Mouse (Mus musculus) cerebellum, adult 2 months (tissue): ENCODE measurements around the gene Cops7a.

Experiments used
- CTCF ChIP-seq: fragments of 200-500 bp; IDR thresholded peaks from 2 replicates; pipeline ENCODE4 v1.5.1; 2011; ENCODE audit warnings: low read depth, mild to moderate bottlenecking, control low read depth, low read length, moderate library complexity, borderline replicate concordance; ENCODE audit not compliant: insufficient read depth
- POLR2A ChIP-seq: fragments of 200-500 bp; IDR thresholded peaks from 2 replicates; pipeline ENCODE4 v1.6.1; 2011; ENCODE audit warnings: low read length, control low read depth, borderline replicate concordance; ENCODE audit not compliant: insufficient read depth

- no peak for TF ChIP-seq CTCF
- no peak for TF ChIP-seq POLR2A
These were observed 51.5 kb downstream of the Cops7a start for GRCm38 (mm10) chr6:124913721-124914285.
